Mouse (Mus musculus) thymus, postnatal 0 days (tissue): Measurements from ENCODE around the gene Slc22a15. TPM values are rescaled to one million over a fixed set of nuclear protein-coding genes. Genes with fewer than 3 reads are reported as not detected.
A peak's percentile ranks its signal among the peaks of the same experiment; 100 is the strongest.

Experiments used
- DNase-seq: peaks from one replicate; pipeline ENCODE4 v3.0.0-alpha.2; 2015; ENCODE audit warnings: low spot score
- polyA plus RNA-seq: library from polyadenylated mRNA; unstranded; fragments of >200 nt; fragmentation: Nextera tagmentation; extraction: Ambion mirVana; gene quantifications from 2 replicates; pipeline ENCODE4 v1.2.1, GENCODE M21; 2015

Slc22a15 gene
- polyA plus RNA-seq, 1 experiment from 2014 or later = 6.0 TPM

GRCm38 (mm10) chr3:101814790-101815189 is 109.5 kb downstream of the Slc22a15 start:
- no peak for DNase-seq

- peak; percentile 86 for DNase-seq
These were observed 111.8 kb downstream of the Slc22a15 start for GRCm38 (mm10) chr3:101812341-101812962.

GRCm38 (mm10) chr3:101811931-101812330 is 112.3 kb downstream of the Slc22a15 start:
- peak; percentile 25 for DNase-seq

GRCm38 (mm10) chr3:101807646-101808045 is 116.6 kb downstream of the Slc22a15 start:
- DNase-seq = no peak

GRCm38 (mm10) chr3:101806941-101807340 is 117.3 kb downstream of the Slc22a15 start:
- no peak for DNase-seq

- DNase-seq = peak; percentile 87
These were observed 118.1 kb downstream of the Slc22a15 start for GRCm38 (mm10) chr3:101806149-101806548.

Other genes starting within 250 kb of the Slc22a15 start
- 0.88 and 1.4 TPM in 2 replicates for gene Mab21l3, start 75.5 kb downstream of the Slc22a15 start, polyA plus RNA-seq
- gene Nhlh2, start 85.6 kb upstream of the Slc22a15 start, polyA plus RNA-seq = not detected in 2 replicates
- gene Casq2, start 162.0 kb upstream of the Slc22a15 start, polyA plus RNA-seq = 0.99 and 1.0 TPM in 2 replicates